Comparison of ENCODE assay signal across 29 mouse cellular contexts in genomic region chr2:93988440-93988839, GRCm38 (mm10). TPM values are rescaled to one million over a fixed set of nuclear protein-coding genes. Genes with fewer than 3 reads are reported as not detected.
"Had no signal": no experiment of that assay in that cellular context is flagged by ENCODE, and none has a peak within 500 bp of the region (broad histone marks: within the 10 kb centered on the region; RNA-seq: fewer than 3 reads in every experiment).

No protein-coding gene starts in this region.

- ATAC-seq: liver, embryonic 12.5 days; midbrain, embryonic 15.5 days had no signal

- H3K4me2 ChIP-seq: limb, embryonic 12.5 days; limb, embryonic 15.5 days; liver, embryonic 12.5 days; liver, embryonic 15.5 days; lung, embryonic 15.5 days; midbrain, embryonic 12.5 days; midbrain, embryonic 15.5 days; neural tube, embryonic 12.5 days; neural tube, embryonic 15.5 days had no signal

- H3K27ac ChIP-seq: limb, embryonic 12.5 days; limb, embryonic 15.5 days; liver, embryonic 12.5 days; liver, embryonic 15.5 days; lung, embryonic 15.5 days; midbrain, embryonic 12.5 days; midbrain, embryonic 15.5 days; neural tube, embryonic 12.5 days; neural tube, embryonic 15.5 days; stomach, postnatal 0 days had no signal

- DNase-seq: kidney, adult 11 months; kidney, adult 8-10 months; kidney, postnatal 14 days; left cerebral cortex, postnatal 4 days; lung, adult 18-20 months; lung, postnatal 10 days; lung, postnatal 36 days; right cerebral cortex, adult 18-20 months; right cerebral cortex, postnatal 14 days; right cerebral cortex, postnatal 4 days; thymus, postnatal 36 days had no signal

- H3K4me1 ChIP-seq: limb, embryonic 12.5 days; limb, embryonic 15.5 days; liver, embryonic 12.5 days; liver, embryonic 15.5 days had no signal

- H3K9ac ChIP-seq: limb, embryonic 12.5 days; limb, embryonic 15.5 days; liver, embryonic 12.5 days; liver, embryonic 15.5 days; lung, embryonic 15.5 days; midbrain, embryonic 12.5 days; midbrain, embryonic 15.5 days; neural tube, embryonic 12.5 days; neural tube, embryonic 15.5 days had no signal

- H3K9me3 ChIP-seq: limb, embryonic 12.5 days; limb, embryonic 15.5 days; liver, embryonic 12.5 days; liver, embryonic 15.5 days; lung, embryonic 15.5 days; midbrain, embryonic 12.5 days; midbrain, embryonic 15.5 days; neural tube, embryonic 12.5 days; neural tube, embryonic 15.5 days had no signal

- H3K4me3 ChIP-seq: limb, embryonic 12.5 days; limb, embryonic 15.5 days; liver, embryonic 12.5 days; liver, embryonic 15.5 days; lung, embryonic 15.5 days; midbrain, embryonic 12.5 days; midbrain, embryonic 15.5 days; neural tube, embryonic 12.5 days; neural tube, embryonic 15.5 days had no signal

- H3K27me3 ChIP-seq: limb, embryonic 12.5 days; limb, embryonic 15.5 days; liver, embryonic 12.5 days; liver, embryonic 15.5 days; lung, embryonic 15.5 days; midbrain, embryonic 12.5 days; midbrain, embryonic 15.5 days; neural tube, embryonic 12.5 days; neural tube, embryonic 15.5 days had no signal

RNA-seq across cellular contexts. Expression of gene Gm27027, which starts 7.7 kb away (rescaled TPM):
- total RNA-seq: layer of hippocampus, adult 8-10 months; layer of hippocampus, postnatal 14 days; left cerebral cortex, adult 8-10 months; left cerebral cortex, postnatal 14 days; left cerebral cortex, postnatal 4 days had no signal
- polyA plus RNA-seq: kidney, embryonic 16.5 days; large intestine, adult 2 months; limb, embryonic 12.5 days; limb, embryonic 15.5 days; liver, embryonic 12.5 days; liver, embryonic 15.5 days; lung, embryonic 15.5 days; midbrain, embryonic 12.5 days; midbrain, embryonic 15.5 days; neural tube, embryonic 12.5 days; neural tube, embryonic 15.5 days; stomach, embryonic 14.5 days; stomach, postnatal 0 days; urinary bladder, adult 2 months had no signal
